Mouse (Mus musculus): Measurements from ENCODE around the gene Osbpl5.

DNA sequence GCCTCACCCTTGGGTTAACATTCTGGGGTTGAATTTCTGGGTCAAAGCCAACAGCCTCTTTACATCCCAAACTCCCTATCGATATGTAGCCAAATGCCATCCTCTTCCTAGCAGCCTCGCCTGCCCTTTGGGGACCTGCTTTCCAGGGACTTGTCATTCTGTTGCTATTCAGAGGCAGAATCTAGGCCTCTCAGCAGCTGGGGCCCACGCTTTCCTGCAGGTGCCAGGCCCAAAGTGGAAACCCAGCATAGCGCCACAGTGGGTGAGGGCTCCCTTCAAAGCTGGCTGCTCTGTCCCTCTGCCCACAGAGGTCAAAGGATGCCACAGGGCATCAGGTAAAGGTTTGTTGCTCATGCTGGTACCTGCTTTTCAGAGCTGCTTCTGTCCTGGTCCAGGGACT, 23.0 kb downstream of the Osbpl5 start:
- no peak for TF ChIP-seq CTCF (IDR thresholded peaks at IDR 0.05; ENCODE audit: low read depth, low read length)
- no peak for TF ChIP-seq TAL1 (conservative IDR thresholded peaks at IDR 0.05; ENCODE audit: low read depth, low read length)
- TF ChIP-seq POLR2AphosphoS5 (IDR thresholded peaks at IDR 0.05; ENCODE audit: insufficient replicate concordance, low read depth, low read length): no peak
